Mouse (Mus musculus) kidney, embryonic 16.5 days (tissue): ENCODE measurements around the gene Gm21477. TPM values are rescaled to one million over a fixed set of nuclear protein-coding genes. Genes with fewer than 3 reads are reported as not detected.
"Not testable (repeated sequence)": the region's sequence is repeated elsewhere in the genome, so short reads cannot be mapped to it uniquely, and the experiment has no call there.

ENCODE experiments used
- ATAC-seq: fragments of 200-750 bp; cut with Nextera tagmentation; 2 replicates; pipeline ENCODE4 v1.8.0; 2017; ENCODE audit warnings: moderate TSS enrichment; ENCODE audit not compliant: low FRiP score, low TSS enrichment
- H3K27ac ChIP-seq: fragments of 300-500 bp; sonication (generic); 2 replicates; pipeline ENCODE4 v1.5.1; 2014; ENCODE audit warnings: low read length
- H3K27me3 ChIP-seq: fragments of 300-500 bp; sonication (generic); 2 replicates; pipeline ENCODE4 v1.6.1; 2014; ENCODE audit warnings: low read length, control low read depth, mixed read lengths; ENCODE audit not compliant: insufficient read depth
- H3K36me3 ChIP-seq: fragments of 300-500 bp; sonication (generic); 2 replicates; pipeline ENCODE4 v1.6.1; 2014; ENCODE audit warnings: low read length, control low read depth, mixed read lengths; ENCODE audit not compliant: insufficient read depth
- H3K4me1 ChIP-seq: fragments of 300-500 bp; sonication (generic); 2 replicates; pipeline ENCODE4 v1.6.1; 2014; ENCODE audit warnings: low read length, control low read depth, mixed read lengths; ENCODE audit not compliant: insufficient read depth
- H3K4me2 ChIP-seq: fragments of 300-500 bp; sonication (generic); replicated peaks from 2 replicates; pipeline ENCODE4 v1.6.1; 2014; ENCODE audit warnings: low read depth, low read length
- H3K4me3 ChIP-seq: fragments of 300-500 bp; sonication (generic); 2 replicates; pipeline ENCODE4 v1.5.1; 2014; ENCODE audit warnings: mild to moderate bottlenecking, low read length
- H3K9ac ChIP-seq: fragments of 300-500 bp; sonication (generic); replicated peaks from 2 replicates; pipeline ENCODE4 v1.6.1; 2014; ENCODE audit warnings: low read length
- H3K9me3 ChIP-seq: fragments of 300-500 bp; sonication (generic); 2 replicates; pipeline ENCODE4 v1.6.1; 2016; ENCODE audit warnings: low read length, control low read depth
- WGBS: fragments of 180-500 bp; shearing (Covaris S2); extraction: QIAGEN DNeasy Blood & Tissue Kit; methylation state at CpG from one replicate; pipeline ENCODE4 v1.1.7; 2014; 5-methylcytosine and 5-hydroxymethylcytosine counted together
- polyA plus RNA-seq: library from polyadenylated mRNA; unstranded; fragments of >200 nt; fragmentation: Nextera tagmentation; extraction: Ambion mirVana; gene quantifications from 2 replicates; pipeline ENCODE4 v1.2.1, GENCODE M21; 2015

The Gm21477 gene
- polyA plus RNA-seq = not detected in 2 replicates

GRCm38 (mm10) chrY:87116521-87116920 is at the start of gene Gm21477:
TSS of gene Gm21477 (plus strand) at chrY:87116821.
- not testable (repeated sequence) for ATAC-seq, H3K27me3 ChIP-seq, H3K4me1 ChIP-seq, H3K36me3 ChIP-seq, H3K4me2 ChIP-seq, H3K9ac ChIP-seq, H3K27ac ChIP-seq, H3K9me3 ChIP-seq, H3K4me3 ChIP-seq
- WGBS = no CpG with 5 or more reads among the region's 6 CpGs
